Mouse (Mus musculus) ovary, postnatal 10 days (tissue): Measurements from ENCODE around the gene Gm28036.
A peak's percentile ranks its signal among the peaks of the same experiment; 100 is the strongest.
"Not testable (repeated sequence)": the region's sequence is repeated elsewhere in the genome, so short reads cannot be mapped to it uniquely, and the experiment has no call there.

Source experiments
- DNase-seq: peaks from one replicate; pipeline ENCODE4 v3.0.0; 2022; ENCODE audit warnings: low spot score

Gene Gm28036

DNA sequence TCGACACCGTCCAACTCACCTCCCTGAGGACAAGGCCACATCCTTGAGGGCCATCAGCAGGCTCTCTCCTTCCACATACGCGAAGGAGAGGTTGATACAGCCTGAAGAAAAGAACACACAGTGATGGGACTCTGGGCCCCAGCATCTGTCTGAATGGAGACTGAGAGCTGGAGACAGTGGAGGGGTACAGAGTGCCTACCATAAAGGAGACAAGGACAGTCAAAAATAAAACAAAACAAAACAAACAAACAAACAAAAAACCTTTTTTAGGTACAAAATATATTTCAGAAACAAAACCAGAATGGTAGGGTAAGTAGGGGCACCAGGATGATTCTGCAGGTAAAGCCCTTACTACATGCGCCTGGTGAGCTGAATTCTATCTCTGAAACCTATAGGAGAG, at the start of gene Gm28036:
Gm28036 (minus strand) TSS at position 101 of the 400 bp plus-strand sequence.
- DNase-seq: no peak

- no peak for DNase-seq
These were observed 39.7 kb upstream of the Gm28036 start for GRCm38 (mm10) chr2:156166557-156166956.

- no peak for DNase-seq
These were observed 38.6 kb upstream of the Gm28036 start for GRCm38 (mm10) chr2:156165478-156165877.

DNA sequence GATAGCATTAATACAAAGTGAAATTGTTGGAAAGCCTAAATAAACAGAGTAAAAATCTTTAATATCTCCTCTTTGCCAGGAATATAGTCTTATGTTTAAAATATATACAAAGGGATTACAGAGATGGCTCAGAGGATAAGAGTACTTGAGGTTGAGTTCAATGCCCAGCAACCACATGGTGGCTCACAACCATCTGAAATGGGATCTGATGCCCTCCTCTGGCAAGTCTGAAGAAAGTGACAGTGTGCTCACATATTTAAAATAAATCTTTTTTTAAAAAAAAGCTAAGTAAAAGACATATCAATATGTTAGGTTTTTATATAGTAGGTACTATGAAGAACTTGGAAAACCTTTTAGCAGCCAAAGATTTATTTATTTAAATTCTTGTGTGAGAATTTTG, 24.6 kb upstream of the Gm28036 start:
- DNase-seq: no peak

DNA sequence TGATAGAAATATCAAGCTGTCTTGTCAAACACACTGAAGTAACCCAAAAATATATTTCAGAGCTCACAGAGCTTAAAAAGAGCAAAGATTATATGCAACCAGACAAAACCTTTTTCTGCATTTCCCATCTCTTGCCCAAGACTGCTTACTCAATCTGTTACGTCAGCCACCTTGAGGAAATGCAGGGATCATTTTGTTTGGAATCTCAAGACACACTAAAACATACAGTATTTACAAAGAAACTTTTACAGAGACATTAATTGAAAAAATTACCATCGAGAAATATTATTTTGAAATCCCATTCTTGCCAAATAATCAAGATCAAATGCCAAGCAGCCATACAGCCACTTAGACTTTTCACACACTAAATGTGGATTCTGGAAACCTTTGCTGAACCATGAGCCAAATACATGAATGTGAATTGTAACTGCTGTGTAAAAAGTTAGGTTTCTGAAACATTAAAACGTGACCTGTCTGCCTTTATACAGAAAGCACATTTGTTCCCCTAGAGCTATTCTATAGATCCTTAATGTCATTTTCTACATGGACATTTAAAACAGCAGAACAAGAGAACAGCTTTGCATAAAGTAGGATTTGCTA, 20.5 kb upstream of the Gm28036 start:
- no peak for DNase-seq

GRCm38 (mm10) chr2:156146272-156146989, 19.5 kb upstream of the Gm28036 start:
- no peak for DNase-seq

DNA sequence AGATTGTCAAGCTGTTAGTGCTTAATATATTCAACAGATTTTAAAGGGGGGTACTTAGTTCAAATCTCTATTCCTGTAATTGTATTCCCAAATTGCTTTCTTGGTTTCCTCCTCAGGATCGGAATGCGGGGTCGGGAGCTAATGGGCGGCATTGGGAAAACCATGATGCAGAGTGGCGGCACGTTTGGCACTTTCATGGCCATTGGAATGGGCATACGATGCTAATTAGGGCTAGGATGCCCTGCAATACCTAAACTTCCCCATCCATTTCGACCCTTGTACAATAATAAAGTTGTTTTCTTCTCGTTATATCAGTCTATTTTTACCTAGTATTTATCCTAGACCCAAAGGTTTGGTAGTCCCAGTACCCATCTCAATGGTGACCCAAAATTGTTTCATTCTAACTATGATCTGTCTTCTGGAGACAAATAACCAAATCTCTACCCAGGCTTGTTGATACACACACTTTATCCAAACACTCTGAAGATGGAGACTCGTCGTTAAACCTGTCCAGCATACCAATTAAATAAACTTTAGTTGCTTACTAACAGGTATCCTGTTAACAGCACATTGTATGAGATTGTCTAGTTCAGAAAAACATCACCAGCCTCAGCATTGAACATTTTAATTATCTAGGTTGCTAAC, 18.7 kb upstream of the Gm28036 start:
- no peak for DNase-seq

DNA sequence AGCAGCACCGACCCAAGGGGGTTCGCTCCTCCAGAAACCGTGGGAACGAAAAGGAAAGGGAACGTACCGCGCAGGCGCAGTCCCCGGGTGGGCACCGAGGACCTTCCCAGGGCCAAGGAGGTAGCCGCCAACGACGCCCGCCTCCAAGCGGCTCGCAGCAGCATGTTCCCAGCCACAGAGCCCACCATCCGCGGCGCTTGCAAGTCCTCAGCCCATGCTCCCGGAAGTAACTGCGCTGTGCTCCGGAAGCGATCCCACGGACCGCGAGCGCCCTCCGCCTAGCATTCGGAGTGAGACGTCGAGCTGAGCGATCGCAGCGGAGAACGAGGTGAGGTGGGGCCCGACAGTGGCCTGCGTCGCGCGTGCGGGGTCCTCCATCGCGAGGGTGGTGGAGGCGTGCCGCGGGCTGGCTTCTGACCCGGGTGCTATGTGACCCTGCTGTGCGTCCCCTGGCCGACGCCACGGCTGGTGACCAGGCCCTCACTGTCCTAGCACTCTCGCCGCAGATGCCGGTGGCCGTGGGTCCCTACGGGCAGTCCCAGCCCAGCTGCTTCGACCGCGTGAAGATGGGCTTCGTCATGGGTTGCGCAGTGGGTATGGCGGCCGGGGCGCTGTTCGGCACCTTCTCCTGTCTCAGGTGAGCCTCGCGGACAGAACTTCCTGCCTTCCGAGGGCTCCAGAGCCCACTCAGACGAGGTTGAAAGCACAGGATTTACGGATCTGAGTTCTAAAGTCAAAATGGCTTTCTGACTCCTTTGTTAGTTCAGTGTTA, 17.2 kb upstream of the Gm28036 start, which contains the start of the genes Romo1 and Nfs1:
Romo1 (plus strand) TSS at position 87 of the 772 bp plus-strand sequence.
Nfs1 (minus strand) TSS at position 234 of the 772 bp plus-strand sequence.
- peak; percentile 88 for DNase-seq

- no peak for DNase-seq
These were observed 16.5 kb upstream of the Gm28036 start for GRCm38 (mm10) chr2:156143367-156143766.

- DNase-seq: no peak
These were observed 15.9 kb upstream of the Gm28036 start for GRCm38 (mm10) chr2:156142820-156143219.

- no peak for DNase-seq
These were observed 8.8 kb upstream of the Gm28036 start for GRCm38 (mm10) chr2:156135695-156136094.

DNA sequence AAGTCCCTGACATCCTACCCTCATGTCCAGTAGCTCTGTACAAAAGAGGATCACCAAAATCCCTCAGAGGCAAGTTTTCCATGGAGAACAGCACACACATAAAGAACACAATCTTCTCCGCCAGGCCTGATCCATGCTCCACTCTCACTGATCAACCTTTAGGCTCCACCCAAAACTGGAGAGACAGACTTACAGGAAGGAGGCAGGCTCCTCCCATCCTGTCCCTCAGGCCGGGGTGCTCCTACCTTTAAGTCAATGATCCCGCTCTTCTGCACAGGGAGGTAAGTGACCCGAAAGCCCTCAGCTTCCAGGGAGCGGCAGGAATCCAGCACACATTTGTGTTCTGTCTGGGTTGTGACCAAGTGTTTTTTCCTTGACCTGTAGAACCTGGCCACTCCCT, 7.3 kb upstream of the Gm28036 start:
- no peak for DNase-seq

DNA sequence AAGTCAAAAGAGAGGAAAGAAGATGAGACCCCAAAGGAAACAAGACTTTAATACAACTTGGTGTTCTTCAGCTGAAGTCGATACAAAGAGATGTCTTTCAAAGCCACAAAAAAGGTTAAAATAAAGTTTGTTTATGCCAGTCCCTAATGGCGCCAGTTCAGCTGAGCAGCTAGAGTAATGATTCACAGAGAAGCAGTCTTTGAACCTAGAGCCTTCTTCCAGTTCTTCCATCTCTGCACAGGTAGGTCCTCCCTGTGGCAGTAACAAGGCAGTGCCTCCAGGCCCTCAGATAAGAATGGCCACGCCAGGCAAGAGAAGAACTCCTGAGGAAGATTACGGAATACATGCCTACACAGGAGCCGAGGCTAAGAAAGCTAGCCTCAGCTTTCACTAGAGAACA, 3.2 kb downstream of the Gm28036 start:
- DNase-seq: no peak

DNA sequence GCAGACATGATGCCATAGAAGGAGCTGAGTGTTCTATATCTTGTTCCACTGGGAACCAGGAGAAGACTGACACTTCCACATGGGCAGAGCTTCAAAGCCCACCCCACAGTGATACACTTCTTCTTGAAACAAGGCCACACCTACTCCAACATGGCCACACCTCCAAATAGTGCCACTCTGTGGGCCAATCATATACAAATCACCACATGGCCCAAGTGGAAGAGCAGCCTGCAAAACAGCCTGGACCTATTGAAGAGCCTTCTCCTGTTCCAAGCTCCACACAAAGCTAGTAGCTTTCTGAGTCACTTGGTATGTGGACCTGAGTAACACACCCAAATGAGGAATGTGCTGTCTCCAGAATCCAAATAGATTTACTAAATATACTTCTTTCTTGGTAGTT, 7.3 kb downstream of the Gm28036 start:
- DNase-seq: no peak

GRCm38 (mm10) chr2:156112080-156112423, 14.8 kb downstream of the Gm28036 start:
- DNase-seq: not testable (repeated sequence)

DNA sequence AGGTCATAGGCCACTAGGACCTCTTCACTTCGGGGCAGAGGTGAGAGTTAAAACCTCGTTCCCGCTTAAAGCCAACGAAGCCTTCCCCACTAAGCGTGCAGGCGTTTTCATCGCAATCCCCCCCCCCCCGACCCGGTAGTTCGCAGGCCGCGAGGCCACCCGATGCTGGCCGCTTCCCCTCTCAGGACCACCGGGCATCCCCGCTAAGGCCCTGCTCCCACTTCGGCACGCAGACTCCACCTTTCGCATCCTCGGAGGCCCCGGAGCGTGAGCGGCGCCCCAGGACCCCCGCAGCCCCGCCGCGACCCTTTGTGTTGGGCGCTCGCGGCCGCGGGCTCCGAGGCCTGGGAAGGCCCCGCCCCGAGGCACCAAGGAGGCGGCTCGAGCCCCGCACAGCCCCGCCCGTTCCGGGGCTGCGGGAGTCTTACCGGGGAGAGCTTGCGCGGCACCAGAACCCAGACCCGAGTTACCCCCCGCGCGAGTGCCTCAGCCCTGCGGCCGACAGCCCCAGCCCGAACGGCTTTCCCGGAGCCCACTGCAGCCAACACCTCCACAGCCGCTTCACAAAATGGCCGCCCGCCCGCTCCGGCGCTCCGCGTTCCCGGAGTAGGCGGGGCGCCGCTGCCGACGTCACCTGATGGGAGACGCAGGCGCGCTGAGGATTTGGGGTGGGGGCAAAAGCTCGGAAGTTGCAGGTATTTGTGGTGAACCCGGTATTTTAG, 15.4 kb downstream of the Gm28036 start, which contains the start of the genes Cpne1 and Rbm12:
Cpne1 (minus strand) TSS at position 608 of the 722 bp plus-strand sequence.
Rbm12 (minus strand) TSS at position 621 of the 722 bp plus-strand sequence.
- peak; percentile 84 for DNase-seq

- no peak for DNase-seq
These were observed 16.1 kb downstream of the Gm28036 start for GRCm38 (mm10) chr2:156110627-156111357.

DNA sequence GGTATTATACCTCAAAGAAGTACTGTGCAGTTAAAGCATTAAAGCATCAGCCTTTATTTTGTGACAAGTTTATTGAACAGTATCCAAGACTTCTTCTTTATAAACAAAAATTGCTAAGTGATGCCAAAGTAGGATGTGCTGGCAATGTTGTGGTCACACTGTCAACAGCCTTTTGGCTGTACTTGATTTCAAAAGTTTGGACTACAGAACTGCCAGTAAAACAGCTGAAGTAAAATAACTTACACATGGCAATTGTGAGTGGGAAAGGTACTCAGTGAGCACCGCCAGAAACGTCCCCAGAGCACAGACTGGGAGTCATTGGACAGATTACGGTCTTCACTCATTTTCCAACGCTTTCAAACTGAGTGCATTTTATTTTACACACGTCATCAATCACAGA, 35.0 kb downstream of the Gm28036 start:
- DNase-seq: no peak

DNA sequence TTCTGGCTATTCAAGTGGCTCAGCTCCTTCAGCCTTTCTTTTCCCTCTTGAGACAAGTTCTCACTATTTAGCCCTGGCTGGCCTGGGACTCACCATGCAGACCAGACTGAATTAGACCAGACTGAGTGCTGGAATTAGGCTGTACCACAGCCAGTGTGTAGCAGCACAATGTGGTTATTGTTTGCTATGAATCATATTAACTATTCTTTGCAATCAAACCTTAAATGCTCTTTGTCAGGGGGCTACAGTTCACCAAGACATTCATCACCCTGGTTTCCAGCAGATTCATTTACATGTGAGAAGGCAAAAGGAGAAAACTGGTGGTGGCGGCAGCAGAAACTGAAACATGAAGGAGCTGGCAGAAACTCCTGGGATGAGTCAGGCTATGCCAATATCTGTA, 37.1 kb downstream of the Gm28036 start:
- no peak for DNase-seq

DNA sequence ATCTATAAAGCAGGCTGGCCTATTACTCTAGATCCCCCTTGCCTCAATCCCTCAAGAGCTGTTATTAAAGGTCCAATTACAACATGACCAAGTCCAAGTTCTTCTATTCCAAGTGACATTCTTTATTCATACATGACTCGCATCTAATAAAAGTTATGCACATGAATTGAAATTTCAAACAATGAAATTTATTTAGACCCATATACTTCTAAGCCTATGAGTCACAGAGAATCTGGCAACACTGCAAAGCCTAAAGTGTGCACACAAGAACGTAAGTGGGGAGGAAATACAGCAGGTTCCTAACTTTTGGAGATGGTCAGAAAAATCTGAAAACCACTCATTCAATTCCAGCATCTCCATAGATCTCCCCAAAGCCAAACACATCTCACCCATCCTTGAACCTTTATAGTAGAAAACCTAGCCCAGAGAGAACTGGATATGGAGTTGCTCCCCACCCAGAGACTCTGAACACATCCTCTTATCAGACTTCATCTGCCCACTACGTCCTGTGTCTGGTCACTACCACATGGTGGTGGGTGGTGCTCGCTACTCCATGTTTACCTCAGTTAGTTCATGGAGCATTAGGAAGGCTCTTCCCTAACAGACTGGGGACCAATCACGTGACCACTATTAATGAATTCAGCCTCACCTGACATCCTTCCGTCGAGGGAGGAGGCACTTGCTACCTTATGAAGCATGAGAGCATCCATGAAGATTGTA, 39.3 kb downstream of the Gm28036 start:
- no peak for DNase-seq
